Mouse (Mus musculus): ENCODE results near the gene Gm28171. TPM values are rescaled to one million over a fixed set of nuclear protein-coding genes. Genes with fewer than 3 reads are reported as not detected.
"Not testable (repeated sequence)": the region's sequence is repeated elsewhere in the genome, so short reads cannot be mapped to it uniquely, and the experiment has no call there.

The Gm28171 gene
- polyA plus RNA-seq (2015; fragmentation: Nextera tagmentation; extraction: Ambion mirVana) = not detected in 2 replicates

- not testable (repeated sequence) for H3K9ac ChIP-seq; H3K36me3 ChIP-seq; H3K9me3 ChIP-seq; H3K4me1 ChIP-seq (replicated peaks); H3K27me3 ChIP-seq (replicated peaks); ATAC-seq; H3K4me3 ChIP-seq (replicated peaks); H3K27ac ChIP-seq; H3K4me2 ChIP-seq (replicated peaks)
- no CpG with 5 or more reads among the region's 1 CpGs for WGBS
These were observed at the start of gene Gm28171 for GRCm38 (mm10) chrY:5793095-5793494. Gene Gm28171 (plus strand): TSS chrY:5793395.

Other genes starting within 250 kb of the Gm28171 start
- not detected in 2 replicates for gene Gm21854, start 136.4 kb upstream of the Gm28171 start, polyA plus RNA-seq (2015; fragmentation: Nextera tagmentation; extraction: Ambion mirVana)
- gene Gm20914, start 67.4 kb upstream of the Gm28171 start, polyA plus RNA-seq (2015; fragmentation: Nextera tagmentation; extraction: Ambion mirVana) = not detected in 2 replicates
- not detected in 2 replicates for gene Gm21778, start 149.1 kb downstream of the Gm28171 start, polyA plus RNA-seq (2015; fragmentation: Nextera tagmentation; extraction: Ambion mirVana)